Mouse (Mus musculus): ENCODE results near the gene Bcl2l14.

Gene Bcl2l14

GRCm38 (mm10) chr6:134402914-134403683 is 7.0 kb downstream of the Bcl2l14 start:
- peak in 1 of 2 experiments; percentile 56 for DNase-seq (ENCODE audit: low spot score in 2 of 2)

- DNase-seq (ENCODE audit: low spot score in 2 of 2), result no peak
Observed at GRCm38 (mm10) chr6:134403684-134404070, 7.6 kb downstream of the Bcl2l14 start.

- DNase-seq (ENCODE audit: low spot score in 2 of 2), result no peak
Observed at GRCm38 (mm10) chr6:134407226-134407625, 11.1 kb downstream of the Bcl2l14 start.

DNA sequence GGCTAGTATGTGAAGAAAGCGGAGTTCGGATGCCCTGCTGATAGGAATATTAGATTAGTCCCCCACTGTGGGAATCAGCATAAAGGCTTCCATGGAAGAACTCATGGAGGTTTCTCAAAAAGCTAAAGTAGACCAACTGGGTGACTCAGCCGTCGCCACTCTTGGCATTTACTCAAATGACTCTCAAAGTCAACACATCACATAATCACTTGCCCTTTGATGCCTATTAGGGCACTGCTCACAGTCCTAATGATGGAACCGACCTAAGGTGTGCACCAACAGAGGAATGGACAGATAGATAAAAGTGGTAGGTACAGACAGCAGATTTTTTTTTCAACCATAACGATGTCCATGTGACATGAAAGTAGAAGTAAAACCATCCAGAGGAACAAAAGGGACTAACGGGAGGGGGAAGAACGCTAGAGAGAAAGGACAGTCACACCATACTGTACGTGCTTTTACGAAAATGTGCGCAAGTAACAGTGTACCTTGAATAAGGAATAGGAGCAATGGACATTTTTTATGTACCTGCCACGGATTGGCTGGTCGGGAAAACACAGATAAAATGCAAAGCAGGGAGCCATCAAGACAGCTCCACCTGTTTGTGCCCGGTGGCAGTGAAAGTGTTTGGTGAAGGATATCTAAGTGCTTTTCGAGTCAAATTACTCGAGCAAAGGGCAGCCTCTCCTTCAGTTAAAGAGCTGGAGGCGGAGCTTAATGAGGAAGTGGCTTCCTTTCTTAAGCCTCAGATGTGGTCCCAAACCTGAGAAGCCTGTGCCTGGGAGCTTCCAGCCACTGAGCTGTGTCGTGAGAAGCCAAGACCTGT is 17.8 kb downstream of the Bcl2l14 start:
- no peak for DNase-seq (ENCODE audit: low spot score in 2 of 2)

GRCm38 (mm10) chr6:134414532-134414883 is 18.4 kb downstream of the Bcl2l14 start:
- no peak for DNase-seq (ENCODE audit: low spot score in 2 of 2)

- DNase-seq (ENCODE audit: low spot score in 2 of 2), result no peak
Observed at GRCm38 (mm10) chr6:134416556-134417105, 20.5 kb downstream of the Bcl2l14 start.

GRCm38 (mm10) chr6:134417886-134418285 is 21.8 kb downstream of the Bcl2l14 start:
- DNase-seq (ENCODE audit: low spot score in 2 of 2), result no peak

DNA sequence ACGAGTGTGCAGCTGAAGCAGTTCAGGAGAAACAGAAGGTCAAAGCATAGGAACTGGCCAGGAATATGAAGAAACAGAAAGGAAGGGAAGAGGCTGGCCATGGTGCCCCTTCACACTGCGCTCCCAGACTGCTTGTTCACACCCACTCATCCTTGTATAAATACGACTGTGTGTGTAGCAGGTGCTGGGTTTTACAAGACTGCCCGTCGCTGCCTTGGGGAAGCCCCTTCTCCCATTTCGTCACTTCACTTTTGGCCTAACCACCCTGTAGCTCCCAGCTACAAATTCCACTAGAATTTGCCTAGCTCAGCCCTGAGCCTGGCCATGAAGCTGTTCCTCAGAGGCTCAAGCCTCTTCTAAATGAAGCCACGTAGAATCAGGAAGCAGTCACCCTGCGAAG is 24.3 kb downstream of the Bcl2l14 start:
- no peak for DNase-seq (ENCODE audit: low spot score in 2 of 2)

- DNase-seq (ENCODE audit: low spot score in 2 of 2), result no peak
Observed at GRCm38 (mm10) chr6:134421921-134422320, 25.8 kb downstream of the Bcl2l14 start.

GRCm38 (mm10) chr6:134425216-134425717 is 29.1 kb downstream of the Bcl2l14 start:
- DNase-seq (ENCODE audit: low spot score in 2 of 2), result peak in 1 of 2 experiments; percentile 62

DNA sequence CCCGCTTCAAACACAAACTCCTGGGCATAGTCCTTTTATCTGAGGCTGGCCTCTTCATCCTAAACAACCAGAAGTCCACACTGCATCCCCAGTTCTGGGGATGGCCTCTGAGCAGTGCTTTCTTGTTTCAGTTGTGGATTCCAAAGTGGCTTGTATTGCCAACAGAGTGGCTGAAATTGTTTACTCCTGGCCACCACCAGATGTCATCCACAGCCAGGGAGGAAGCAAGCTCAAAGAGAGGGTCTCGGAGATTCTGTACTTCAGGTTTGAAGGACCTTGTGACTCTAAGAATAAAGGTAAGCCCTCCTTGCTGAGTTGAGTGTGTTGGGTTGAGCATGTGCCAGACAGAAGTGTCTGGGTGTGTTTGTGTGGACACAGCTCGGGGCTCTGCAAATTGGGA is 31.0 kb downstream of the Bcl2l14 start:
- DNase-seq (ENCODE audit: low spot score in 2 of 2), result no peak

- DNase-seq (ENCODE audit: low spot score in 2 of 2), result no peak
Observed at GRCm38 (mm10) chr6:134428455-134428854, 32.3 kb downstream of the Bcl2l14 start.

GRCm38 (mm10) chr6:134430161-134430799 is 34.2 kb downstream of the Bcl2l14 start:
- no peak for DNase-seq (ENCODE audit: low spot score in 2 of 2)

DNA sequence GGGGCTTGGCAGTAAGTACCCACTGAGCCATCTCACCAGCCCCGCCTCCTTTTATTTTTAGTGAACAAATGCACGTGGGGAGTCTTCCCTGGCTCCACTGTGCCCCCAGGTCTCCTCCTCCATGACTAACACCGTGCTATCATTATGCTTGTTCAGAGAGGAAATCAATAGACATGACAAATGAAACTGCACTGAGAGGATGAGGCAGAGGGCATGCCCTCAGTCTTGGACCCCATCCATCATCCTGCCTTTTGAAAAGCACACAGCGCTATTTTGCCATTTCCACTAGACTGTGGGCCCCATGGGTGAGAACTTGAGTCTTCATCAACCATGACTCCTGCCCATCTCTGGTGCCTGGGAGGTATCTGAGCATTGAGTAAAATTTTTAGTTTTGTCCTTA is 35.5 kb downstream of the Bcl2l14 start:
- DNase-seq (ENCODE audit: low spot score in 2 of 2), result no peak

- DNase-seq (ENCODE audit: low spot score in 2 of 2), result no peak
Observed at GRCm38 (mm10) chr6:134433281-134433680, 37.2 kb downstream of the Bcl2l14 start.

GRCm38 (mm10) chr6:134434044-134434443 is 37.9 kb downstream of the Bcl2l14 start:
- no peak for DNase-seq (ENCODE audit: low spot score in 2 of 2)

DNA sequence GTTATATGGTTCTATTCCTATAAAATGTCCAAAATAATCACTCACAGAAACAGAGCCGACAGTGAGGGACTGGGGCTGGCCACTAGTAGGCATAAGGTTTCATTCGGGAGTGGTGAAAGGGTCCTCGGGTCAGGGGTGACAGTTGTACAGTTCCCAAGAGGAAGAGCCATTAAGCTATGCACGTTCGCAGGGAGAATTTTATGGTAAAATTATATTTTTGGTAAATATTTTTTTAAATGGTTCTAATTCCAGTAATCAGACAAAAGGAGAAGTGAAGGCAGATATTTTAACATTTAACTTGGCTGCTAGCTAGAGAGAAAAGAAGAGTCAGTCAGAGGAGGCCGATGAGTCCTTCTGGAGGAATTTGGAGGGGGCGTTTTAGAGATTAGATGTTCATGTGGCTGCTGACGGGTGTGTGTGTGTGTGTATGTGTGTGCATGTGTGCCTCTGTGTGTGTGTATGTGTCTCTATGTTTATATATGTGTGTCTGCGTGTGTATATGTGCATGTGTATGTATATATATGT is 38.8 kb downstream of the Bcl2l14 start:
- DNase-seq (ENCODE audit: low spot score in 2 of 2), result no peak

DNA sequence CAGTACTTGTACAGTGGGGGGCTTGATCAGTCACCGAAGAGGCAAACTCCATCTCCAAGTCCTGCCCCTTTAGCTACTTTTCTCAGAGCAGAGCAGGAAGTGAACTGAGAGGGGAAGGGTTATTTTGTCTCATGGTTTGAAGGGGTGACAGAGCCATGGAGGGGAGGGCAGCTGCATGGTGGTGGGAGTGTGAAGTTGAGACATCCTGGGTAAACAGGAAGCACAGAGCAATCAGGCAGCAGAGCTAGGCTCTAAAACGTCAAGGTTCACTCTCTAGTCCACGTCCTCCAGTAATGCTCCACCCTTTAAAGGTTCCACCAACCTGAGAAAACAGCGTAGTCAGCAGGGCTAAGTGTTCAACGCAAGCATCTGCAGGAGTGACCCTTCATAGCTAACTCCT is 40.8 kb downstream of the Bcl2l14 start:
- DNase-seq (ENCODE audit: low spot score in 2 of 2), result no peak

- peak in 1 of 2 experiments; percentile 35 for DNase-seq (ENCODE audit: low spot score in 2 of 2)
Observed at GRCm38 (mm10) chr6:134439401-134440021, 43.4 kb downstream of the Bcl2l14 start.

GRCm38 (mm10) chr6:134440023-134440422 is 43.9 kb downstream of the Bcl2l14 start:
- no peak for DNase-seq (ENCODE audit: low spot score in 2 of 2)

GRCm38 (mm10) chr6:134441716-134442115 is 45.6 kb downstream of the Bcl2l14 start:
- DNase-seq (ENCODE audit: low spot score in 2 of 2), result no peak
